Mouse (Mus musculus): ENCODE measurements around the gene Acy3.

DNA sequence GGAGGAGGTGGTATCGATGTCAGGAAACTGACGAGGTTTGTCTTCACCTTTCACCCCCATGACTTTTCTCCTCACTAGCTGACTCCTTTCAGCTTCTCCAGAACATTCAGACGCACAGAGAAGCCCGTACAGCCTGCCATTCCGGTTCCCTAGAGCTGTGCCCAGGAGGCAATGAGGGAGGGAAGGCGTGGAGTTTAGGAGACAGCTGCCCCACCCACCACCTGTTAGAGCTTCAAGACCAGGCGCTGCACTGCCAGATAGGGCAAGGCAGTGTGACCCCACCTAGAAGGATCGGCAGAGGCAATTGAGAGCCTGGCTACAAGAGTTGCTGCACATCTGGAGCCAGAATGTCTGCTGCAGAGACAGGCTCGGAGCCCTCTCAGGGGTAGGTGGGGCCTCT, 14.1 kb upstream of the Acy3 start, which contains the start of gene Aldh3b2:
- TF ChIP-seq POLR2A (IDR thresholded peaks at IDR 0.05; ENCODE audit: insufficient read depth, low read depth, low read length) (no peak), CTCF (IDR thresholded peaks at IDR 0.05; ENCODE audit: insufficient read depth, low read depth, low read length) (no peak)
